Mouse (Mus musculus) G1E (cell line): ENCODE results near the gene Chchd4. TPM values are rescaled to one million over a fixed set of nuclear protein-coding genes. Genes with fewer than 3 reads are reported as not detected.
"Not testable (repeated sequence)": the region's sequence is repeated elsewhere in the genome, so short reads cannot be mapped to it uniquely, and the experiment has no call there.

Experiments
- ATAC-seq: 2 replicates; pipeline ENCODE4 v1.8.0; 2016; ENCODE audit warnings: mild to moderate bottlenecking; ENCODE audit not compliant: insufficient number of reproducible peaks, poor library complexity, low FRiP score, severe bottlenecking; ENCODE audit errors: extremely low read depth
- DNase-seq: peaks from one replicate; pipeline ENCODE4 v3.0.0; 2012; ENCODE audit warnings: low spot score
- H3K27me3 ChIP-seq: 2 replicates; pipeline ENCODE4 v1.6.1; 2012; ENCODE audit warnings: mild to moderate bottlenecking, low read length, inconsistent platforms; ENCODE audit not compliant: insufficient read depth
- H3K36me3 ChIP-seq: replicated peaks from 2 replicates; pipeline ENCODE3; 2012; ENCODE audit warnings: mild to moderate bottlenecking, inconsistent platforms
- H3K4me1 ChIP-seq: 2 replicates; pipeline ENCODE4 v1.6.1; 2012; ENCODE audit warnings: low read depth, low read length, inconsistent platforms, mixed read lengths; ENCODE audit not compliant: insufficient read depth
- H3K4me3 ChIP-seq: 2 replicates; pipeline ENCODE4 v1.5.1; 2012; ENCODE audit warnings: low read depth, mild to moderate bottlenecking, inconsistent platforms, low read length, moderate library complexity, mixed read lengths
- H3K9me3 ChIP-seq: replicated peaks from 2 replicates; pipeline ENCODE4 v1.6.1; 2012; ENCODE audit warnings: inconsistent platforms
- CTCF ChIP-seq: IDR thresholded peaks from 2 replicates; pipeline ENCODE4 v1.5.1; 2012; ENCODE audit warnings: low read depth, low read length, inconsistent platforms, mixed read lengths
- GATA1 ChIP-seq: IDR thresholded peaks from 2 replicates; pipeline ENCODE4 v1.6.1; 2012; ENCODE audit warnings: borderline replicate concordance, low read length, inconsistent platforms, mixed read lengths
- GATA2 ChIP-seq: IDR thresholded peaks from 2 replicates; pipeline ENCODE4 v1.6.1; 2012; ENCODE audit warnings: low read depth, low read length, inconsistent platforms, borderline replicate concordance
- POLR2AphosphoS5 ChIP-seq: IDR thresholded peaks from 2 replicates; pipeline ENCODE4 v1.6.1; 2012; ENCODE audit warnings: low read depth, low read length, inconsistent platforms; ENCODE audit not compliant: insufficient replicate concordance
- TAL1 ChIP-seq: conservative IDR thresholded peaks from 2 replicates; pipeline ENCODE4 v1.6.1; 2012; ENCODE audit warnings: low read depth, low read length, inconsistent platforms, mixed read lengths
- polyA plus RNA-seq: library from polyadenylated mRNA; stranded (reverse); fragments of >175 nt; gene quantifications from 2 replicates; pipeline ENCODE4 v1.2.3, GENCODE M21; 2012
- total RNA-seq, 2 experiments: library from RNA; stranded (forward) in 1 of 2; stranded (reverse) in 1 of 2; fragments of 200-1000 nt in 1 of 2; fragments of >200 nt in 1 of 2; fragmentation: Nextera tagmentation in 1 of 2; gene quantifications; 2 replicates each; pipeline ENCODE4 v1.2.3; 2014 to 2017

Gene Chchd4
- total and polyA plus RNA-seq, 3 experiments: 11.8 to 19.3 (median 16.1) TPM

DNA sequence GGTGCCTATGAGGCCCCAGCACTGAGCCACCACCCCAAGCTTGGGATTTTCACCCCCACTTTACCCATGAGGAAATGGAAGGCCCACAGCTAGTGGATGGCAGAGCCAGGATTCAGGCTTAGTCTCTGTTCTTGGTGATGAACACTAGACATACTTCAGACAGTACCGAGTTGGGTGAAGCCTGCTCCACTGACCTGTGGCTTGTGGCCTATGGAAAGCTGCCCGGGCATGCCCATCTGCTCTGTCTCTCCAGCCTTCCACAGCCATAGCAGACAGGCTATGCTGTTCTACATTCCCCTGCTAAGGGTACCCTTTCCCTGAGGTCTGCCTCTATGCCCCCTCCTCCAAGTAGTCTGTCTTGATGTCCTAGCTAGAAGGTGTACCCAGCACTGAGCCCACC, 3.2 kb upstream of the Chchd4 start:
- Histone ChIP-seq H3K9me3 (no peaks in the 10 kb centered on the region), H3K36me3 (peaks cover 73% of the 10 kb centered on the region)
- no peak for ATAC-seq

GRCm38 (mm10) chr6:91474441-91475190, 1.3 kb upstream of the Chchd4 start:
- H3K9me3 ChIP-seq: no peaks in the 10 kb centered on the region
- peaks cover 53% of the 10 kb centered on the region for H3K4me1 ChIP-seq
- peaks cover 70% of the 10 kb centered on the region for H3K36me3 ChIP-seq
- DNase-seq (peak; percentile 25), ATAC-seq (no peak)
- H3K4me3 ChIP-seq: peak overlapping the region; percentile 75
- H3K27me3 ChIP-seq: no peaks in the 10 kb centered on the region
- no peak for TF ChIP-seq CTCF
- TF ChIP-seq POLR2AphosphoS5: no peak
- no peak for TF ChIP-seq GATA2
- TF ChIP-seq TAL1: no peak
- TF ChIP-seq GATA1: no peak

More for the DNA sequence above, 3.2 kb upstream of the Chchd4 start:
- no peaks in the 10 kb centered on the region for H3K27me3 ChIP-seq
- no peak for DNase-seq
- H3K4me1 ChIP-seq: peaks cover 39% of the 10 kb centered on the region
- TF ChIP-seq TAL1 (no peak), CTCF (no peak), POLR2AphosphoS5 (no peak), GATA2 (no peak), GATA1 (no peak)
- no peak overlapping the region for H3K4me3 ChIP-seq

- peak overlapping the region; percentile 75 for H3K4me3 ChIP-seq
- peaks cover 70% of the 10 kb centered on the region for H3K36me3 ChIP-seq
- H3K9me3 ChIP-seq: no peaks in the 10 kb centered on the region
- TF ChIP-seq TAL1 (no peak), GATA2 (no peak), GATA1 (no peak), POLR2AphosphoS5 (no peak), CTCF (no peak)
- peaks cover 59% of the 10 kb centered on the region for H3K4me1 ChIP-seq
- DNase-seq: peak; percentile 41
- 0 out of 2 replicates have a peak, but pooled peaks have one; percentile 1 for ATAC-seq
- no peaks in the 10 kb centered on the region for H3K27me3 ChIP-seq
Measured at GRCm38 (mm10) chr6:91473805-91474440, 577 bp upstream of the Chchd4 start.

- ATAC-seq: peak; percentile 55
- H3K36me3 ChIP-seq: peaks cover 70% of the 10 kb centered on the region
Measured at GRCm38 (mm10) chr6:91472319-91472718, 1.0 kb downstream of the Chchd4 start.

DNA sequence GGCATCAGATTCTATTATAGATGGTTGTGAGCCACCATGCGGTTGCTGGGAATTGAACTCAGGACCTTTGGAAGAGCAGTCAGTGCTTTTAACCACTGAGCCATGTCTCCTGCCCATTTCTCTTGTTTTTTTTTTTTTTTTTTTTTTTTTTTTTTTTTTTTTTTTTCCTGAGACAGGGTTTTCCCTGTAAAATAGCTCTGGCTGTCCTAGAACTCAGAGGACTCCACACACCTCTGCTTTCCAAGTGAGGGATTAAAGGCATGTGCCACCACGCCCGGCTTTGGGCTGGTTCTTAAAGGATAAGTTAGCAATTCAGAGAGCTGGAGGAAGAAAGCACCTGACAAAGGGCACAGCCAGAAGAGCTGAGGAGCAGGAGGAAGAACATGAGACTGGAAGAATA, 1.9 kb downstream of the Chchd4 start:
- H3K4me3 ChIP-seq: peak overlapping the region; percentile 75
- not testable (repeated sequence) for H3K9me3 ChIP-seq, ATAC-seq, H3K27me3 ChIP-seq, DNase-seq
- H3K36me3 ChIP-seq: peaks cover 70% of the 10 kb centered on the region
- H3K4me1 ChIP-seq: peaks cover 73% of the 10 kb centered on the region

More at GRCm38 (mm10) chr6:91472319-91472718, 1.0 kb downstream of the Chchd4 start:
- H3K27me3 ChIP-seq: no peaks in the 10 kb centered on the region
- H3K9me3 ChIP-seq: no peaks in the 10 kb centered on the region
- TF ChIP-seq GATA1: no peak
- no peak for TF ChIP-seq TAL1
- no peak for TF ChIP-seq GATA2
- TF ChIP-seq POLR2AphosphoS5: no peak
- TF ChIP-seq CTCF: no peak
- H3K4me1 ChIP-seq: peaks cover 72% of the 10 kb centered on the region
- peak; percentile 73 for DNase-seq
- peak overlapping the region; percentile 75 for H3K4me3 ChIP-seq

GRCm38 (mm10) chr6:91470712-91471111, 2.6 kb downstream of the Chchd4 start:
- H3K4me1 ChIP-seq: peaks cover 68% of the 10 kb centered on the region
- no peaks in the 10 kb centered on the region for H3K9me3 ChIP-seq
- TF ChIP-seq CTCF (no peak), POLR2AphosphoS5 (no peak), GATA1 (no peak), GATA2 (no peak), TAL1 (no peak)
- H3K36me3 ChIP-seq: peaks cover 70% of the 10 kb centered on the region
- no peak for DNase-seq
- ATAC-seq: no peak
- no peaks in the 10 kb centered on the region for H3K27me3 ChIP-seq
- H3K4me3 ChIP-seq: no peak overlapping the region; the same call in 1 of the 2 replicates
